Mouse (Mus musculus) heart, adult 10 weeks (tissue): ENCODE data around the gene H2-DMb1. TPM values are rescaled to one million over a fixed set of nuclear protein-coding genes. Genes with fewer than 3 reads are reported as not detected.

Experiments used
- polyA plus RNA-seq: library from polyadenylated mRNA; stranded (reverse); fragments of 350-450 nt; fragmentation: Illumina TruSeq; extraction: RNeasy Lipid Tissue Mini Kit (QIAGEN cat#74804); gene quantifications from one replicate; pipeline ENCODE4 v1.2.3, GENCODE M21; 2014; ENCODE audit warnings: low read depth, low replicate concordance

The H2-DMb1 gene
- polyA plus RNA-seq, result 2.1 TPM

DNA sequence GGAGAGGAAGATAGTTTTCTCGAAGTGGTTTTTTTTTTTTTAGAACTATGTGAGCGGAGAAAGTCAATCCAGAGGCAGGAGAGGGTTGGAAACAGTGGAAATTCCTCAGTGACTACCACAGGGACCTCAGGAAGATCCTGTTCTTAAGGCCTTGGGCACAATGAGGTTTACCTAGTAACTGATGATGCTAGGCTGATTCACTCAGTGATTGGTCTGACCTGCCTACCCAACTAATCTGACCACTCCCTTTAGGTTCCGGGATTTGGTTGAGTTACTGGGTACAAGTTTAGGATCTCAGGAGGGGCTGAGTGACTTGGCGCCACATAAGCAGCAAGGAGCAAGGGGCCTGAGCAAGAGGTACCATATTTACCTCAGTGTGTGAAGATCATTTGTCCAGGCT is at the start of gene H2-DMb1:
Gene H2-DMb1 (plus strand): TSS at position 150 of the 400 bp plus-strand sequence.

DNA sequence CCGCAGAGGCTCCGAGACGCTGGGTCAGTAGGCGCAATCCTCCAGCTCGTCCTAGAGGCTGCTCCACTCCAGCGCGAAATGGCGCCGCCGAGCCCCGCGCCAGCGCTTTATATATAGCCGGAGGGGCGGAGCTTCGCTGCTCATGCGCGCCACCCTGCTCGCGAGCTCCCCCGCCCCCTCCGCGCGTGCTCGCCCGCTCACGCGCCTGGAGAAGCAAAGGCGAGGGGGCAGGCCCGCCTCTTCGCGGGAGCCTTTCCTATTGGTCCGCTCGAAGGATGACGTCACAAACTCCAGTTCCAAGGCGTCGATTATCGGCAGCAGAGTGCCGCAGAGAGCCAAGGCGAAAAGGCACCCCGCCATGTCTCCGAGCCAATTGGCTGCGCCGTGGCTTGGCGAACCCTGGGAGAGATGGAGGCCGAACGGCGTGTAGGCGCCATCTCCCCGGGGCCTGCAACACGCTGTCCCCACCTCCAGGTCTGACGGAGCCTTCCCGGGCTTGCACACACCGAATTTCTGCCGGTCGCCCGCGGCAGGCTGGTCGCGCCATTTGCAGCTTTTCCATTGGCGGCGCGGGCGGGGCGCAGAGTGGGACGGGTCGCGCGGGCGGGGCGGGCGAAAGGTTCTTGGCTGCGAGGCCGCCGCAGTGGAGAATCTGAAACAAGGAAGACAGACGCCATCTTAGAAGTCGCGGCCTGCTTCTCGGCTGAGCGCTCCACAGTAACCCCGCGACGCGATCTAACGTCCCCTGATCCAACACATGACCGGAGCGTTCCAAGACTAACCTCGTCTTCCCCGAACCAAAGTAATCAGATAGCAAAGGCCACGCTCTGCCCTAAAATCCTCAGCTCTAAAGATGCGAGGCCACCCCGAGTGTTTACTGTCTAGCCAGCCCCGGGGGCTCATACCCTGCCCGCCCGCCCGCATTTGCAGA is 33.4 kb upstream of the H2-DMb1 start, which contains the start of gene H2-DMa:
Gene H2-DMa (plus strand): TSS at position 293 of the 931 bp plus-strand sequence.

DNA sequence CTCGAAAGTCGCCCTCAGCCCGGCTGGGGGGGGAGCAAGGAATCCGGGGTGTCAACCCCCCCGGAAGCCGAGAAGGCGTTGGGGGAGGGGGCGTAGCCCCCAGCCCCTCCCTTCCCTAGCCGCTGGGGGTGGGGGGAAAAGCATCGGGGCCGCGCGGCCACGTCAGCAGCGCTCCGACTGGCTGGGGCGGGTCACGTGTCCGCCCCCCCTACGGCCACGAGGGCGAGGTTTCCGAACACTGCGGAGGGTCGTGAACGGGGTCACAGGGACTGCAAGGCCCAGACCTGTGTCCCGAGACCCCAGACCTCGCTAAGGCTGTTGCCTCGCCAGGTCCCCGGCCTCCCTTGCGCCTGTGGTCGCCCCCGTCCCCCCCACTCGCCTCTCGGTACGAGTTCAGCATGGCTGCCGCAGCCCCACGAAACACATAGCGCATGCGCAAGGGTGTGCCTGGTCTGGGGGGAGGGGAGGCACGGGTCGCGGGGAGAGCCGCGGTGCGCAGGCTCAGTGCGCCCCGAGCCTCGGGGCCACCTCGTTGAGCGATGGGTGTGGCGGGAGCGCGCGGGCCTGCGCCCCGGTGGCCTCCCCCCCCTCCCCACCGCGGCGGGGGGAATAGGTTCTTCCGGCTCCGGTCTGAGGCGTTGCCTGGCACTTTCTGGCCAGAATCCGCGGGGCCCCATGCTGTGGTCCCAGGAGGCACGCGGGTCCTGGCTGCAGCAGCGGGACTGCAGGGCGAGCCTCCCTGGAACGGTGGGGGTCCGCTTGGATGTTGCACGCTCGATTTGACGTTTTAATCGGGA is 30.5 kb upstream of the H2-DMb1 start, which contains the start of gene Brd2:
Gene Brd2 (minus strand): TSS at position 447 of the 797 bp plus-strand sequence.

DNA sequence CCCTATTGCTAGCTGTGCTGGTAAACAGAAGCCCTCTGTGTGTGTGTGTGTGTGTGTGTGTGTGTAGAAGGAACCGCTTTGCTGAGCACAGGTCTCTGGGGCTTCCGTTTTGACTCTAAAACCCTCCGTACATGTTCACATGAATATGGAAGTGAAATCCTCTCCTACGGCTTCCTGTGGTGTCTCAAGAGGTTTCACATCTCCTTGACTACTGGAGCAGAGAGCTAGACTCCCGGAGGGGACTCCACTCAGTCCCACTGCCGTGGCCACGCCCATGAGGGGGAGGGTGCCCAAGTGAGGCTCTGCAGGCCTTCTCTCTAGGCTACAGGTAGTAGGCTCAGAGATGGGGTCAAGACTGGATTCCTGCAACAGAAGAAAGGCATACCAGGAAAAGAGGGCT is 9.8 kb upstream of the H2-DMb1 start, which contains the start of gene H2-DMb2:
Gene H2-DMb2 (plus strand): TSS at position 275 of the 400 bp plus-strand sequence.

DNA sequence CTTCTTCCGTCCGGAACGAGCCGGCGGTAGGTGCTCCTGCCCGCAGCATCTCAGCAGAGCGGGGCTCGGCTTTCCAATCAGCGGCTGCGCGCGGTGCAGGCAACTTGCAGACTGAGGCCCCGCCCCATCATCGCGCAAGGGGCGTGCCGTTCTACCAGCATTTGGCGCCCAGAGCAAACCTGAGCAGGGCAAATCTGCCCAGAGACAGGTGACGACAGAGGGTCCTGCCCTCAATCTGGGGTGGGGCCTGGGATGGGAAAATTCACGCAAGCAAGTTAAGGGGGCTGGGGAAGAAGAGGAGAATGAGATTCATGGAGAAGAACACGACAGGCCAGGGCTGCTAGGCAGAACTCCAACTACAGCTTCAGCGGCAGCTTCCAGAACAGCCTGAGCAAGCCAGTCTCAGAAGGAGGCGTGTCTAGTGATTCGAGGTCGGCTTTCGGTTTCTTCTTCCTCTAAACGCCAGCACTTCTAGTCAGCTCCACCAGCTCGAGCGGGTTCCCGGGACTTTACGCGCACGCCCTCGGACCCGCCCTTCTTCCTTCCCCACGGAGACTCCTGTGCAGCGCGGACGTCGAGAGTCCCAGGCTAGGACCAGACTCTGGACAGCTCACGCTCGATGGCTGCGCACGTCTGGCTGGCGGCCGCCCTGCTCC is 34.5 kb downstream of the H2-DMb1 start, which contains the start of the genes Tap1 and Psmb9:
Gene Tap1 (plus strand): TSS at position 293 of the 656 bp plus-strand sequence.
Gene Psmb9 (minus strand): TSS at position 504 of the 656 bp plus-strand sequence.

DNA sequence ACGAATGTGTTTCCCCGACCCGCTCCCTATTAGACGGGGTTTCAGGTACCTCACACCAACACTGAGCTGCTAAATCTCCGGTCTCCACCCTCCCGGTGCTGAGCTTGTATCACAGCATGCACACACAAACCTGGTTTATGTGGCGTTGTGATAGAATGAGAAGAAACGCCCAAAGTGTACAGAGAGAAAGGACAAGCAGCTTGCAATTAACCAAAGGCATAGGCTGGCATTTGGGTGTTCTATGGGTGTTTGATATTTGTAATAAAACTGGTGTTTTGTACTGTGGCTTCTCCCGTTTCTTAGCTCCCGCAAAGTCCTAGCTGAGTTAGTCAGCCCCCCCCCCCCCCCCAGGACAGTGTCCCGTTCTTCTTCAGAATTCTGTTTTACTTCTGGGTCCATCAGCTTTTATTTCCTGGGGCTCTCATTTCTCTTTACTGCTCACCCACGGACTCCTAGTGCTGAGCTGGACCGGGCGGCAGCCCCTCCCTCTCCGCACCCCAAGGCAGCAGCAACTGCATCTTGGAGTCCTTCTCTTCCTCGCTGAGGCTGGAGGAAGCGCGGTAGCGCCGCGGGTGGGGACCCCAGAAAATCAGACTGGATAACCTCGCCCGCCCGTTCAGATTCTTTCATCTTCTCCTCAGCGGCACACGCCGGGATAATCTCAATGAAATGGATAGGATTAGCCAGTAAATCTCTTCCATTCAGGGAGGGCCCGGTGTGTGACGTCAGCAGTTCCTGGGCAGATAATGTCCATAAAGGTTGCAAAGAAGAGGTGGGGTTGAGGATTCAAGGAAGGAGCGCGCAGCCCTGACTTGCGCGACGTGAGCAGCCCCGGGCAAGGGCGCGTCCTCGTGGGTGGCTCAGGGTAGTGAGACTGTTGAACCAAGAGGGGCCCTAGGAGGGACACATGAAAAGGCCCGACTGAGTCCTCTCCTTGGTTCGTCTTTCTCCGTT is 44.3 kb downstream of the H2-DMb1 start, which contains the start of gene Psmb8:
Gene Psmb8 (plus strand): TSS at position 781 of the 954 bp plus-strand sequence.

DNA sequence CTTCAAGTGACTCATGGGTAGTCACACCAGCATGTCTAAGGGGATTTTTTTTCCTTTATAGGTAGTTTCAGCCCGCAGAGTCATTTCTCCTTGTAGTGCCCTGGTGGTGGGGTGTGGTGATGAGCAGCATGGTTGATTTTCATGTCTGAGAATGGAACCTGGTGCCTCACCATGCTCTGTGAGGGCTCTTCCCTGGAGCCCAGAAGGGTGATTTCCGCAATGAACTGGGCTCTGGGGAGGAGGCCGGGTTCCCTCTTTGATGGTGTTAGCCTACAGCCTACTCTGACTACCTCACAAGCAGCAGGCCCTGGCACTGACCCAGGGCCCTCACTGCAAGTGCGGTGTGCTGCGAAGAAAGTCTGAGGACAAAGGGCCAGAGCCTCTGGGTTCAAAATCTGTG is 50.6 kb downstream of the H2-DMb1 start, which contains the start of gene Tap2:
Gene Tap2 (plus strand): TSS at position 84 of the 400 bp plus-strand sequence.

Other genes starting within 250 kb of the H2-DMb1 start
- gene Platr17, start 247.9 kb upstream of the H2-DMb1 start, polyA plus RNA-seq, result not detected
- gene Daxx, start 243.7 kb upstream of the H2-DMb1 start, polyA plus RNA-seq, result 18.3 TPM
- 57.6 TPM for gene Tapbp, start 237.2 kb upstream of the H2-DMb1 start, polyA plus RNA-seq
- 16.8 TPM for gene Zbtb22, start 237.2 kb upstream of the H2-DMb1 start, polyA plus RNA-seq
- gene Rgl2, start 223.5 kb upstream of the H2-DMb1 start, polyA plus RNA-seq, result 46.9 TPM
- 93.3 TPM for gene Pfdn6, start 212.7 kb upstream of the H2-DMb1 start, polyA plus RNA-seq
- 8.0 TPM for gene Wdr46, start 212.4 kb upstream of the H2-DMb1 start, polyA plus RNA-seq
- gene B3galt4, start 201.6 kb upstream of the H2-DMb1 start, polyA plus RNA-seq, result 2.3 TPM
- gene Vps52, start 197.3 kb upstream of the H2-DMb1 start, polyA plus RNA-seq, result 36.9 TPM
- 892 TPM for gene Rps18, start 197.1 kb upstream of the H2-DMb1 start, polyA plus RNA-seq
- gene H2-K1, start 152.7 kb upstream of the H2-DMb1 start, polyA plus RNA-seq, result 293 TPM
- gene Ring1, start 128.4 kb upstream of the H2-DMb1 start, polyA plus RNA-seq, result 25.6 TPM
- 140 TPM for gene H2-Ke6, start 125.0 kb upstream of the H2-DMb1 start, polyA plus RNA-seq
- gene Slc39a7, start 121.4 kb upstream of the H2-DMb1 start, polyA plus RNA-seq, result 68.0 TPM
- gene Rxrb, start 121.3 kb upstream of the H2-DMb1 start, polyA plus RNA-seq, result 42.4 TPM
- 1.5 TPM for gene Col11a2, start 113.6 kb upstream of the H2-DMb1 start, polyA plus RNA-seq
- not detected for gene H2-Oa, start 60.7 kb upstream of the H2-DMb1 start, polyA plus RNA-seq
- gene H2-DMa, start 33.5 kb upstream of the H2-DMb1 start, polyA plus RNA-seq, result 5.4 TPM
- 78.8 TPM for gene Brd2, start 30.4 kb upstream of the H2-DMb1 start, polyA plus RNA-seq
- gene H2-DMb2, start 9.8 kb upstream of the H2-DMb1 start, polyA plus RNA-seq, result 0.99 TPM
- gene Tap1, start 34.5 kb downstream of the H2-DMb1 start, polyA plus RNA-seq, result 7.5 TPM
- gene Psmb9, start 34.7 kb downstream of the H2-DMb1 start, polyA plus RNA-seq, result 9.3 TPM
- 22.3 TPM for gene Psmb8, start 44.6 kb downstream of the H2-DMb1 start, polyA plus RNA-seq
- 26.4 TPM for gene Tap2, start 50.5 kb downstream of the H2-DMb1 start, polyA plus RNA-seq
- gene H2-Ob, start 85.8 kb downstream of the H2-DMb1 start, polyA plus RNA-seq, result 1.0 TPM
- gene H2-Ab1, start 104.6 kb downstream of the H2-DMb1 start, polyA plus RNA-seq, result 29.9 TPM
- 42.5 TPM for gene H2-Aa, start 134.8 kb downstream of the H2-DMb1 start, polyA plus RNA-seq
- gene H2-Eb1, start 152.8 kb downstream of the H2-DMb1 start, polyA plus RNA-seq, result 33.9 TPM
- gene H2-Eb2, start 172.6 kb downstream of the H2-DMb1 start, polyA plus RNA-seq, result not detected
- gene Btnl2, start 201.8 kb downstream of the H2-DMb1 start, polyA plus RNA-seq, result not detected
- gene Btnl1, start 224.1 kb downstream of the H2-DMb1 start, polyA plus RNA-seq, result not detected
- gene BC051142, start 245.7 kb downstream of the H2-DMb1 start, polyA plus RNA-seq, result not detected